Mouse (Mus musculus) midbrain, embryonic 13.5 days (tissue): ENCODE data around the gene Krt73. TPM values are rescaled to one million over a fixed set of nuclear protein-coding genes. Genes with fewer than 3 reads are reported as not detected.

Source experiments
- ATAC-seq: fragments of 200-750 bp; cut with Nextera tagmentation; 2 replicates; pipeline ENCODE4 v1.8.0; 2017; ENCODE audit warnings: mild to moderate bottlenecking, moderate TSS enrichment, moderate library complexity
- H3K27ac ChIP-seq: fragments of 300-500 bp; sonication (generic); 2 replicates; pipeline ENCODE4 v1.5.1; 2015; ENCODE audit warnings: inconsistent platforms, mild to moderate bottlenecking, moderate library complexity
- H3K27me3 ChIP-seq: fragments of 300-500 bp; sonication (generic); 2 replicates; pipeline ENCODE4 v1.6.1; 2015; ENCODE audit warnings: mild to moderate bottlenecking, inconsistent platforms
- H3K36me3 ChIP-seq: fragments of 300-500 bp; sonication (generic); 2 replicates; pipeline ENCODE4 v1.6.1; 2015; ENCODE audit warnings: mild to moderate bottlenecking, inconsistent platforms
- H3K4me1 ChIP-seq: fragments of 300-500 bp; sonication (generic); replicated peaks from 2 replicates; pipeline ENCODE4 v1.6.1; 2015; ENCODE audit warnings: inconsistent platforms
- H3K4me2 ChIP-seq: fragments of 300-500 bp; sonication (generic); replicated peaks from 2 replicates; pipeline ENCODE4 v1.6.1; 2015; ENCODE audit warnings: moderate library complexity, mild to moderate bottlenecking, inconsistent platforms
- H3K4me3 ChIP-seq: fragments of 300-500 bp; sonication (generic); replicated peaks from 2 replicates; pipeline ENCODE4 v1.5.1; 2015; ENCODE audit warnings: mild to moderate bottlenecking, inconsistent platforms
- H3K9ac ChIP-seq: fragments of 300-500 bp; sonication (generic); replicated peaks from 2 replicates; pipeline ENCODE4 v1.6.1; 2015; ENCODE audit warnings: mild to moderate bottlenecking, inconsistent platforms
- H3K9me3 ChIP-seq: fragments of 300-500 bp; sonication (generic); 2 replicates; pipeline ENCODE4 v1.6.1; 2016; ENCODE audit warnings: mild to moderate bottlenecking, inconsistent platforms
- WGBS: fragments of 180-500 bp; shearing (Covaris S2); methylation state at CpG from one replicate; pipeline ENCODE4 v1.1.7; 2015; 5-methylcytosine and 5-hydroxymethylcytosine counted together
- polyA plus RNA-seq: library from polyadenylated mRNA; unstranded; fragments of >200 nt; fragmentation: Nextera tagmentation; extraction: Ambion mirVana; gene quantifications from 2 replicates; pipeline ENCODE4 v1.2.1, GENCODE M21; 2015

The Krt73 gene
- polyA plus RNA-seq, 1 experiment from 2014 or later = 1.0 TPM

- Histone ChIP-seq H3K27me3 (no peaks in the 10 kb centered on the region), H3K4me3 (no peak overlapping the region), H3K27ac (no peak overlapping the region), H3K4me1 (no peaks in the 10 kb centered on the region; the same call in 1 of the 2 replicates), H3K4me2 (no peak overlapping the region), H3K36me3 (no peaks in the 10 kb centered on the region), H3K9ac (no peak overlapping the region), H3K9me3 (no peaks in the 10 kb centered on the region)
- WGBS = 88% methylated on average over 10 of the region's 10 CpGs
- no peak for ATAC-seq
Observed at GRCm38 (mm10) chr15:101773420-101773819, 28.7 kb downstream of the Krt73 start.

GRCm38 (mm10) chr15:101772711-101773081 is 29.4 kb downstream of the Krt73 start:
- Histone ChIP-seq H3K4me1 (no peaks in the 10 kb centered on the region; the same call in 1 of the 2 replicates), H3K27me3 (no peaks in the 10 kb centered on the region), H3K9ac (no peak overlapping the region), H3K36me3 (no peaks in the 10 kb centered on the region), H3K4me2 (no peak overlapping the region), H3K4me3 (no peak overlapping the region), H3K27ac (no peak overlapping the region), H3K9me3 (no peaks in the 10 kb centered on the region)
- WGBS = 6% methylated on average over 5 of the region's 5 CpGs
- ATAC-seq = peak; percentile 86

GRCm38 (mm10) chr15:101772080-101772710 is 30.0 kb downstream of the Krt73 start:
- H3K4me3 ChIP-seq = no peak overlapping the region
- ATAC-seq = peak; percentile 22; the same call in 1 of the 2 replicates
- H3K27ac ChIP-seq = no peak overlapping the region
- no peaks in the 10 kb centered on the region for H3K36me3 ChIP-seq
- H3K9ac ChIP-seq = no peak overlapping the region
- no peaks in the 10 kb centered on the region for H3K27me3 ChIP-seq
- no peaks in the 10 kb centered on the region for H3K9me3 ChIP-seq
- WGBS = 70% methylated on average over 5 of the region's 5 CpGs
- H3K4me2 ChIP-seq = no peak overlapping the region
- no peaks in the 10 kb centered on the region; the same call in 1 of the 2 replicates for H3K4me1 ChIP-seq

- Histone ChIP-seq H3K9me3 (no peaks in the 10 kb centered on the region), H3K4me2 (no peak overlapping the region)
- 54% methylated on average over 8 of the region's 8 CpGs for WGBS
Observed at GRCm38 (mm10) chr15:101770226-101770625, 31.9 kb downstream of the Krt73 start.

More at GRCm38 (mm10) chr15:101770226-101770625, 31.9 kb downstream of the Krt73 start:
- H3K9ac ChIP-seq = no peak overlapping the region
- no peaks in the 10 kb centered on the region for H3K36me3 ChIP-seq
- no peaks in the 10 kb centered on the region; the same call in 1 of the 2 replicates for H3K4me1 ChIP-seq
- no peak for ATAC-seq
- no peak overlapping the region for H3K27ac ChIP-seq
- H3K4me3 ChIP-seq = no peak overlapping the region
- no peaks in the 10 kb centered on the region for H3K27me3 ChIP-seq

Other genes starting within 250 kb of the Krt73 start
- gene Krt90, start 239.4 kb downstream of the Krt73 start, polyA plus RNA-seq = 0.08 TPM in 1 of 2 replicates, not detected in the other
- gene Krt75, start 228.4 kb downstream of the Krt73 start, polyA plus RNA-seq = 0.11 TPM in 1 of 2 replicates, not detected in the other
- gene Gm5414, start 174.2 kb downstream of the Krt73 start, polyA plus RNA-seq = not detected in 2 replicates
- gene Gm5478, start 155.0 kb downstream of the Krt73 start, polyA plus RNA-seq = not detected in 2 replicates
- gene Krt6b, start 122.1 kb downstream of the Krt73 start, polyA plus RNA-seq = not detected in 2 replicates
- not detected in 2 replicates for gene Krt6a, start 108.0 kb downstream of the Krt73 start, polyA plus RNA-seq
- 0.19 and 0.26 TPM in 2 replicates for gene Krt5, start 89.4 kb downstream of the Krt73 start, polyA plus RNA-seq
- gene Krt71, start 59.2 kb downstream of the Krt73 start, polyA plus RNA-seq = not detected in 2 replicates
- gene Krt72, start 15.9 kb downstream of the Krt73 start, polyA plus RNA-seq = not detected in 2 replicates
- not detected in 2 replicates for gene Krt2, start 15.8 kb upstream of the Krt73 start, polyA plus RNA-seq
- 4.2 and 4.7 TPM in 2 replicates for gene Krt1, start 48.4 kb upstream of the Krt73 start, polyA plus RNA-seq
- gene Krt77, start 67.4 kb upstream of the Krt73 start, polyA plus RNA-seq = 0.15 TPM in 1 of 2 replicates, not detected in the other
- not detected in 2 replicates for gene Krt76, start 90.6 kb upstream of the Krt73 start, polyA plus RNA-seq
- 0.26 TPM in 1 of 2 replicates, not detected in the other for gene Krt4, start 122.4 kb upstream of the Krt73 start, polyA plus RNA-seq
- 0.15 TPM in 1 of 2 replicates, not detected in the other for gene Krt79, start 138.0 kb upstream of the Krt73 start, polyA plus RNA-seq
- not detected in 2 replicates for gene Krt78, start 151.9 kb upstream of the Krt73 start, polyA plus RNA-seq
- gene Krt8, start 202.1 kb upstream of the Krt73 start, polyA plus RNA-seq = 1.1 and 1.6 TPM in 2 replicates
- gene Krt18, start 225.8 kb upstream of the Krt73 start, polyA plus RNA-seq = 1.2 and 2.5 TPM in 2 replicates